Mouse (Mus musculus): ENCODE measurements around the gene Gkn1.

Gkn1 gene

GRCm38 (mm10) chr6:87350829-87351228 is at the start of gene Gkn1:
Gene Gkn1 (minus strand): TSS chr6:87350942.
- in situ Hi-C loops (cut with MboI, MseI): no loop called here

GRCm38 (mm10) chr6:87399886-87400566 is 49.3 kb upstream of the Gkn1 start:
- in situ Hi-C loops (cut with MboI, MseI): loop anchor here (5.0 kb wide), 1 partner anchor 52 kb away; no protein-coding TSS in a partner anchor

- in situ Hi-C loops (cut with MboI, MseI): loop anchor here (5.0 kb wide), 1 partner anchor 53 kb away; no protein-coding TSS in a partner anchor
Measured at GRCm38 (mm10) chr6:87399137-87399536, 48.4 kb upstream of the Gkn1 start.

DNA sequence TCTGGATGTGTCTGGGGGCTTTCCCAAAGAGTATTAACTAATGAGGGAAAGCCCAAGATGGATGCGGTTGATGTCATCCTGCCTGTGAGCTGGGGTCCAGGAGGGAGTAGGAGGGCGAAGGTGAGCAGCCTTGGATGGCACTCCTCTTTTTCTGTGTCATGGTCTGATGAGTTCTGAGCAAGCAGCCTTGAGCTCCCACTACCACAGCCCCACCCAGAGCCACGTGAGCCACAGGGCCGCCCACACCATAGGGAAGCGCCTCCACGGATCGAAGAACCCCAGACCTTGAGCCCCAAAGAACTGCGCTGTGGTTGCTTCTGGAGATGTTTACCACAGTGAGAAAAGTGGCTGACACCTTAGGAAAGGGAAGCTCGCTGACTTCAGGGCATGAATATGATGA is 44.0 kb upstream of the Gkn1 start:
- in situ Hi-C loops (cut with MboI, MseI): loop anchor here (5.0 kb wide), 1 partner anchor 58 kb away; no protein-coding TSS in a partner anchor

- in situ Hi-C loops (cut with MboI, MseI): no loop called here
Measured at GRCm38 (mm10) chr6:87393466-87394205, 42.9 kb upstream of the Gkn1 start.

DNA sequence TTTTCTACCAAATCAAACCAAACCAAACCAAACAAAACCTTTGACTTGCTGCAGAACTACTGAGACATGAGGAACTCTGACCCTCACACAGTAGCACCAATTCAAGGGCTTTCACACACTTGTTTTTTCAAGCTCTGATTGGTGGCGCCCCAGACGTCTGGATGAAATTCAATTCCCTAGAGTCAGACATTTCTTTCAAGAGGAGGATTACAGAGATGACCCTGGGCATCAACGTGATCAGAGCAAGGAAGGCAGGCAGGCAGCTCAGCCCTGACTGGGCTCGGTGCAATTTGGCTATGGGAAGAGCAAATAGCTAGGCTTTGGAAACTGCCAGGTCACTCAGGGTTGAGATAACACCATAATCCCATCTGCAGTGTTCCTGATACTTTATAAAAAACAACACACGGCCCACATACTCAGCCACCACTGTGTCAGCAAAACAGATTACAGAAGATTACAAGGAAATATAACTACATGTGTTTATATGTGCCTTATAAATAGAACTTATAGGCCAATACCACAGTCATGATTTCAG is 38.8 kb upstream of the Gkn1 start:
- in situ Hi-C loops (cut with MboI, MseI): no loop called here

- in situ Hi-C loops (cut with MboI, MseI): no loop called here
Measured at GRCm38 (mm10) chr6:87388877-87389276, 38.1 kb upstream of the Gkn1 start, which contains the start of gene Gkn3. Gene Gkn3 (minus strand): TSS chr6:87388935.

DNA sequence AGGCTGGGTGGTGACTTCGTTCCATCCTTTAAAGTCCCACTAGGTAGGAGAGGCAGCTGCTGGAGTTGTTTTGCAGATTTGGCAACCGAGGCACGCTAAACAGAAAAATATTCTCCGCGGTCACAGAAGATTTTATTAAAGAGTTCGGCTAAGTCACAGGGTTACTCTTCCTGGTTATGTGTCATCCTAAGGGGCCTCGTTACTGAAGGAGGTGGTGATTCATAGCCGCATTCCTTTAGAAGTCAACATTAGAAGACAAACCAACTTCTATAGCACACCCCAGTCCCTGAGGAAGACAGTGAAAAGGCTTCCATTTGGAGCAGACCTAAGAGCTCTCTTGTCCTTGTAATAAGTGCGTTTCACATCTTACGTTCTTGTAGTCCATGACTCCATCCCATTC is 35.9 kb upstream of the Gkn1 start:
- in situ Hi-C loops (cut with MboI, MseI): no loop called here

DNA sequence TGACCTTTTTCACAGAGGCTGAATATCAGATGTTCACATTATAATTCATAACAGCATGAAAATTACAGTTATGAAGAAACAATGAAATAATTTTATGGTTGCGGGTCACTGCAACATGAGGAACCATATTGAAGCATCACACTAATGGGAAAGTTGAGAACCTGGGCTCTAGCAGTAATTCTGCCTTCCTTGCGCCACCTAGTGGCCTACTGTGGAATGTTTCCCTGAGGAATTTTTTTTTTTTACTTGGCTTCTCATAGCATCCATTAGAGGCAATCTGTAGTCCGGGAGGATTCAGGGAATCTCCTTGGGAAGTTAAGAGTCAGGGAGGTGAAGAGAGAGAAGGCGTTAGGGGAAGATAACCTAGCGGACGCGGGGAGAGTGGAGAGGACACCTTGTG is 35.5 kb upstream of the Gkn1 start:
- in situ Hi-C loops (cut with MboI, MseI): no loop called here

GRCm38 (mm10) chr6:87384761-87385160 is 34.0 kb upstream of the Gkn1 start:
- in situ Hi-C loops (cut with MboI, MseI): no loop called here

- in situ Hi-C loops (cut with MboI, MseI): no loop called here
Measured at GRCm38 (mm10) chr6:87383926-87384691, 33.4 kb upstream of the Gkn1 start.

- in situ Hi-C loops (cut with MboI, MseI): no loop called here
Measured at GRCm38 (mm10) chr6:87373057-87373456, 22.3 kb upstream of the Gkn1 start, which contains the start of gene Gkn2. Gene Gkn2 (plus strand): TSS chr6:87373357.

DNA sequence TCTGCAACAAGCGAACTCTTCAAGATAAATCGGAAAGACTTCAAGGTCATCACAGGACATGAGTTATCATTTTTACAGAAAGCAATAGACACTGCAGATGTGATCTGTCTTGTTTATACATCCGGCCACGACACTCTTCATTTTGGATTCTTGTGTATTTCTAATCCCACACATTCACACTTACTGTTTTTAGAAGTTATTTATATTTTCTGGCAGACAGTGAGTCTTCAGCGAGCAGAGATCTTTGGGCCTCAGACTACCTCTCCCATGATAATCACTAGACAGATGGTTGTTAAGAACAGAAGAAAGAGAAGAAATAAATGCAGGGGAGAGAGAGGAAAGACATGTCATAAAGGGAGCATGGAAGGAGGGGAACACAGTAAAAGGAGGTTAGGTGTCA is 18.5 kb upstream of the Gkn1 start:
- in situ Hi-C loops (cut with MboI, MseI): no loop called here

GRCm38 (mm10) chr6:87354441-87354840 is 3.7 kb upstream of the Gkn1 start:
- in situ Hi-C loops (cut with MboI, MseI): no loop called here

- in situ Hi-C loops (cut with MboI, MseI): no loop called here
Measured at GRCm38 (mm10) chr6:87335935-87336295, 14.8 kb downstream of the Gkn1 start.

- in situ Hi-C loops (cut with MboI, MseI): no loop called here
Measured at GRCm38 (mm10) chr6:87335091-87335934, 15.4 kb downstream of the Gkn1 start, which contains the start of gene Antxr1. Gene Antxr1 (minus strand): TSS chr6:87335821.

DNA sequence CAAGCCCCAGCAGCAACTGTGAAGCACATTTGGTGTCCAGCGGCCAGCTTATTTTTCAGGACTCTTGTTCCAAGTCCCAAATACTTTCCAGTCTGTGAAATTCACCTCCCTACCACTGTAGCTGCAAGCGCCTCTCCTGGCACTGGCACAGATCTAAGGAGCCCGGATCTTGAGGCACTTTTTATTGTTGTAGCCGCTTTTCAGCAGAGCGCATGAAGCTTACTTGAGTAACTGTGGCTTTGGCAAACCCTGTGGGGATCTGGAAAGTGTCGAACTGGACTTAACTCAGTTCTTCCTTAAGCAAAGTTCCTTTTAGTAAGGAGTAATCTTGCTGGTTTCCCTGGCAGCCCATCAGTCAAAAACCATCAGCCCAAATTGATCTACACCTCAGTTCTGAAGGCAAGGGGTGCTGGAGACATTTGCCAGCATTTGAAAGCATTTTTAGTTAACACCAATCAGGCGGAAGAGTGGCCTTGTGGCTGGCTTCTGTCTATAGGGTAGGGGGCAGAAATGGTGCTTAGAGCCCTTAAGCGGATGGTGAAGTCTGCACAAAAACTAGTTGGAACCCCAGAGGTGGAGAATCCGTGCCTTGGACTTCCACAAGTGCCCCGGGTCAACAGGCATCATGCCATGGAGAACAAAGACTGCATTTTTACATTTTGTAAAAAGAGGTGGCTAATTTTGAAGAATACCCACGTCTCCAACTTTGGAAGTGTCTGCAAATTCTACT is 16.2 kb downstream of the Gkn1 start:
- in situ Hi-C loops (cut with MboI, MseI): no loop called here

DNA sequence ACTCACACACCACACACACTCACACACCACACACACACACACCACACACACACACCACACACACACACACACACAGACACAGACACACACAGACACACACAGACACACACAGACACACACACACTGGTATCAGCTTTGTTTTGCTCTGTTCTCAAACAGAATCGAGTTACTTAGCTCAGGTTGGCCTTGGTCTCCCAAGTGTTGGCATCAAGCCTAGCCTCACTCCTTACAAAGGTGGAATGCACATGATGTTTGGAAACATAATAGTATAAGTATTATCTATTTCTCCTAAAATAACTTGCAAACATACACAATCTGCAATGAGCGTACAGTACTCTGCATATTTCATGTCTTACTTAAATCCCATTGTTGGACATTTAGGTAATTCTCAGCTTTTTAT is 18.4 kb downstream of the Gkn1 start:
- in situ Hi-C loops (cut with MboI, MseI): no loop called here

GRCm38 (mm10) chr6:87328265-87329173 is 22.2 kb downstream of the Gkn1 start:
- in situ Hi-C loops (cut with MboI, MseI): loop anchor here (5.0 kb wide), 1 partner anchor 226 kb away; the partner anchor contains the start of gene D6Ertd527e (in 2 of the 2)

Data from T-helper 17 cell (primary cell).